Mouse (Mus musculus): ENCODE data around the gene Gm17019. TPM values are rescaled to one million over a fixed set of nuclear protein-coding genes. Genes with fewer than 3 reads are reported as not detected.
"Not testable (repeated sequence)": the region's sequence is repeated elsewhere in the genome, so short reads cannot be mapped to it uniquely, and the experiment has no call there.

Gm17019 gene
- polyA plus RNA-seq, 1 experiment: not detected

GRCm38 (mm10) chr5:15006907-15007306 is 25.9 kb downstream of the Gm17019 start:
- not testable (repeated sequence) for DNase-seq; H3K4me1 ChIP-seq (ENCODE audit: control insufficient read depth, insufficient read depth, low read length); H3K4me3 ChIP-seq (replicated peaks; ENCODE audit: extremely low read depth, low read depth, low read length)
- WGBS: 52% methylated on average over 3 of the region's 3 CpGs

GRCm38 (mm10) chr5:15006288-15006687 is 26.5 kb downstream of the Gm17019 start:
- WGBS: 66% methylated on average over 3 of the region's 3 CpGs
- H3K4me1 ChIP-seq (ENCODE audit: control insufficient read depth, insufficient read depth, low read length); DNase-seq; H3K4me3 ChIP-seq (replicated peaks; ENCODE audit: extremely low read depth, low read depth, low read length): not testable (repeated sequence)

GRCm38 (mm10) chr5:15005584-15005983 is 27.2 kb downstream of the Gm17019 start:
- 60% methylated on average over 3 of the region's 4 CpGs for WGBS

GRCm38 (mm10) chr5:15004569-15005562 is 27.9 kb downstream of the Gm17019 start:
- DNase-seq; H3K4me1 ChIP-seq (ENCODE audit: control insufficient read depth, insufficient read depth, low read length); H3K4me3 ChIP-seq (replicated peaks; ENCODE audit: extremely low read depth, low read depth, low read length): not testable (repeated sequence)
- WGBS: 67% methylated on average over 5 of the region's 5 CpGs

More at GRCm38 (mm10) chr5:15005584-15005983, 27.2 kb downstream of the Gm17019 start:
- not testable (repeated sequence) for DNase-seq; H3K4me1 ChIP-seq (ENCODE audit: control insufficient read depth, insufficient read depth, low read length); H3K4me3 ChIP-seq (replicated peaks; ENCODE audit: extremely low read depth, low read depth, low read length)

GRCm38 (mm10) chr5:14998077-14998476 is 34.7 kb downstream of the Gm17019 start:
- 72% methylated on average over 9 of the region's 9 CpGs for WGBS
- H3K4me3 ChIP-seq (replicated peaks; ENCODE audit: extremely low read depth, low read depth, low read length); DNase-seq; H3K4me1 ChIP-seq (ENCODE audit: control insufficient read depth, insufficient read depth, low read length): not testable (repeated sequence)

- H3K4me1 ChIP-seq (ENCODE audit: control insufficient read depth, insufficient read depth, low read length); DNase-seq: not testable (repeated sequence)
Measured at GRCm38 (mm10) chr5:14997556-14997955, 35.2 kb downstream of the Gm17019 start.

DNA sequence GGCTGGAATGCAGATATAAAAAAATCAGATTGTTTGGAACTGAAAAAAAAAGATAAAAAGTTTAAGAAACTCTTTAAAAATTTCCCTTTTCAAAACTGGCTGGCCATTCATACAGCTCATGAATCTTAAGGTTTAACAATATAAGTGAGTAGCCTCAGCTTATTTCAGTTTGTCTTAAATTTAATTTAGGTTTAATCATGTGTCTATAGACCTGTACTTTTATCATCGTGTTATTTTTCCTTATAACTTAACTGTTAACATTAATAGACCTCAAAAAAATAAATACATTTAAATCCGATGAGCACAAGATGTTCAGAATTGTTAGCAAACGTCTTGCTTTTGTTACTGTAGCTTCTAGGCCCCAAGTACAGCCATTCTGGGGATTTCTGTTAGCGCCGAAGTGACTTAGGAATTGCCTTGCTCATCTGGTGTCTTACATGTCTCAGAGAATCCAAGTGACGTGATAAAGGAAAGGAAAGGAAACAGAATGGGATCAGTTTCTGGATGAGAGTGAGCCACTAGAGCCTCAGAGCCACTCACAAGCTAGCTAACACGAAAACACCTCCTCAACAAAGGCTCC is 36.0 kb downstream of the Gm17019 start:
- not testable (repeated sequence) for DNase-seq; H3K4me1 ChIP-seq (ENCODE audit: control insufficient read depth, insufficient read depth, low read length); H3K4me3 ChIP-seq (replicated peaks; ENCODE audit: extremely low read depth, low read depth, low read length)
- WGBS: 61% methylated on average over 7 of the region's 7 CpGs

More at GRCm38 (mm10) chr5:14997556-14997955, 35.2 kb downstream of the Gm17019 start:
- WGBS: 77% methylated on average over 4 of the region's 4 CpGs
- H3K4me3 ChIP-seq (replicated peaks; ENCODE audit: extremely low read depth, low read depth, low read length): not testable (repeated sequence)

DNA sequence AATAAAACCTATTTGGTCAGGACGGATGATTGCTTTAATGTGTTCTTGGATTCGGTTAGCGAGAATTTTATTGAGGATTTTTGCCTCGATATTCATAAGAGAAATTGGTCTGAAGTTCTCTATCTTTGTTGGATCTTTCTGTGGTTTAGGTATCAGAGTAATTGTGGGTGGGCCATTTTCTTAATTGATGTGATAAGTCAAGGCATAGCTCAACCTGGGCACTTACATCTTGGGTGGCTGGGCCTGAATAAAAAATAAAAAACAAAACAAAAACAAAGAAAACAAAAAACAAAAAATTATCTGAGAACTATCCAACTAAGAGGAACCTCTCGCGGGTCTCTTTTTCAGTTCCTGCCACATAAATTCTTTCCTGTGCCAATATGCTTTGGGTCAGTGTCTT is 38.7 kb downstream of the Gm17019 start:
- H3K4me1 ChIP-seq (ENCODE audit: control insufficient read depth, insufficient read depth, low read length); H3K4me3 ChIP-seq (replicated peaks; ENCODE audit: extremely low read depth, low read depth, low read length); DNase-seq: not testable (repeated sequence)
- 86% methylated on average over 6 of the region's 6 CpGs for whole genome bisulfite sequencing

GRCm38 (mm10) chr5:14990375-14991158 is 42.2 kb downstream of the Gm17019 start:
- not testable (repeated sequence) for DNase-seq; H3K4me3 ChIP-seq (replicated peaks; ENCODE audit: extremely low read depth, low read depth, low read length); H3K4me1 ChIP-seq (ENCODE audit: control insufficient read depth, insufficient read depth, low read length)
- WGBS: 74% methylated on average over 8 of the region's 8 CpGs

GRCm38 (mm10) chr5:14986649-14987387 is 46.0 kb downstream of the Gm17019 start:
- WGBS: 39% methylated on average over 6 of the region's 6 CpGs
- H3K4me1 ChIP-seq (ENCODE audit: control insufficient read depth, insufficient read depth, low read length); DNase-seq; H3K4me3 ChIP-seq (replicated peaks; ENCODE audit: extremely low read depth, low read depth, low read length): not testable (repeated sequence)

Other genes with a start within 250 kb of the Gm17019 start
- not detected in 2 replicates for gene Gm9758, start 118.1 kb downstream of the Gm17019 start, polyA plus RNA-seq (2012; rRNA removed)
- not detected in 2 replicates for gene Speer4e, start 94.6 kb downstream of the Gm17019 start, polyA plus RNA-seq (2012; rRNA removed)
- gene Gm10354, start 54.1 kb downstream of the Gm17019 start, polyA plus RNA-seq (2012; rRNA removed): not detected in 2 replicates